Mouse (Mus musculus): ENCODE data around the gene Wdr46.
"Not testable (repeated sequence)": the region's sequence is repeated elsewhere in the genome, so short reads cannot be mapped to it uniquely, and the experiment has no call there.

The Wdr46 gene

DNA sequence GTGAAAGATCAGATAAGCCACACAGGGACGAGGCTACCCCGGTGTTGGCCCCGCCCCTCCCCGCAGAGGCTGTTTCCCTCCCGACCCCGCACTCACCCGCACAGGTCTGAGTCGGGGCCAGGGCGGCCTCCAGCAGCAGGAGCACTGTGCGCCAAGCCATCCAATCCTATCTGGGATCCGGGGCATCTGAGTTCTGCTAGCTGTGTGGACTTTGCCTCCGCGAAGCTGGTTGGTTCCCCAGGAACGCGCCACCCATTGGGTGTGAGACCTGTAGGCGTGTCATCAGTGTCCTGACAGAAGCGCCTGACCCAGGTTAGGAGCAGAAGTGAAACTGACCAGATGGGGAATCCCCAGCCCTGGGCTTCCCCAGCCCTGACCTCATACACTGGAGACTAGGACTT is 38.2 kb downstream of the Wdr46 start:
- no peak for DNase-seq (ENCODE audit: low read depth, low spot score)

DNA sequence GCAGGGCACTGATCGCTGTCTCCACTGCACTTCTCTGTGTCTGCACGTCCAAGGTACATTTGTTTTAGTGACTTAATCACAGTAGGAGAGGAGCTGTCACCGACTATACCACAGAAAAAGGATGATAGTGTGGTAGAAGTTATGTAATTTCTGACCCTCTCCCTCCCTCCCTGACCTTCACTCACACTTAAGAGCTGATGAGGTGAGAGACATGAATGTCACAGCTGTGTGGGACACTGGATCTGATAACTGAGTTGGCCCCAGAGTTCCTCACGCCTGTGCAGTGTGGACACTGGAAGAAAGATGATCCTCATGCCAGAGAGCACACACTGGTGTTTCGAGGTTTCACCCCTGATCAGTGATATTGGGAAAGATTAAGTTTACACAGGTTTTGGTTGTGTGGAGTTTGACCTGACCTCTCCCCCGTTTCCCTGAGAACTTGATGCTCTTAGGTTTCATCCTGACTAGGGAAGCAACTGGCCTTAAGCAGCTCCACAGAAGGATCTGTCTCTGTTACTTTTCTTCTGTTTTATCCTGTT is 39.1 kb downstream of the Wdr46 start:
- DNase-seq (ENCODE audit: low read depth, low spot score) = no peak

DNA sequence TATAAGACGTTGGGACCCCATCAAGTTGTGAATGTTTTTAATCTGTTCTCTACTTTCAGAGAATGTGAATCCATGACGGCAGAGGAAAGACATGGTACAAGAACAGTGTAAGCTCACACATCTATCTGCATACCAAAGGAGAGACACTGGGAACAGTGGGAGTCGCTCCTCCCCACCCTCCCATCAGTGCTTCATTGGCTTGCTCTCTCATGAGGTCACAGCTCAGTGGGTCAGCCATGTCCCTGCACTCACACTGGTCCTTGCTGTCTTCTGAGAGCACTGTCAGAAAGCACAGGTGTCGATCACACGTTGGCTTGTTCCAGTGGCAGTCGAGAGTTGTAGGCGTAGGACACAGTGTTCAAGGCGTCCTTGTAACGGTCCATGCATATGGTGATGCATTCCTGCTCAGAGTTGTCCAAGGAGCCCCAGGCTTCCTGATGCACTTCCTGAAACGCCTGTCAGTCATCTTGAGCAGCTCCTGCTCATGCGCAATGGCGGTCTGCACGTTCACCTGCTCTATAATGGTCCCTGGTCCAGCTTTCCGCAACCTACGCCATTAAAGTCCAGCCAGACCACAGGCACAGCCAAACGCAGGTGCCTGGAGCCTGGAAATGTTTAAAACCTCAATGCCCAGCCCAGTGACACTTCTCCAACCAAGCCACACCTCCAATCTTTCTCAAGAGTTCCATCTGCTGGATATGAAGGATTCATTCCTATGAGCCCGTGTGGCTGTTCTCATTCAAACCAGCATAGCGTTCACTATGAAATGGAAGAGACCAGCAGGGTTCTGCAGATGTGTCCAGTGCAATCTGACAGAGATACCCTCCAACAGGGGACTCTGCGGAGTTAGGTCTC is 39.9 kb downstream of the Wdr46 start:
- DNase-seq (ENCODE audit: low read depth, low spot score) = no peak

- DNase-seq (ENCODE audit: low read depth, low spot score) = peak; percentile 79
Measured at GRCm38 (mm10) chr17:33981192-33981909, 40.9 kb downstream of the Wdr46 start.

DNA sequence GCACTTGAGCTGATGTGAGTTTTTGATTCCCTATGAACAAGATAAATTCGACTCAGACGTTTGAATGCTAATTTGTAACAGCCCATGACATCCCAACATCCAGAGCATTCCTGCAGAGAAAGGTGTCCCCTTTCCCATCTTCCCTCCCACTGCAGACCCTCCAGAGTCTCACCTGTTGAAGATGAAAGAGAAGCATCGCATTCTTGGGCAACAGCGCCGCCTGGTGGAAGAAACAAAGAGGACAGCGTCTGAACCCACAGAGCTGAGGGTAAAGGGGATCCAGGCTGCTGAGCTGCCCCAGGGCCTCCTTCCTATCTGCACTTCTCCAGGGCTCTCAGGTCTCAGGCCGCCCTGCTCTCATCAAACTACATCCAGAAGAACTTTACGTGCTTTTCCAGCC is 41.7 kb downstream of the Wdr46 start:
- DNase-seq (ENCODE audit: low read depth, low spot score) = not testable (repeated sequence)

GRCm38 (mm10) chr17:33991788-33992664 is 51.6 kb downstream of the Wdr46 start:
- no peak for DNase-seq (ENCODE audit: low read depth, low spot score)

DNA sequence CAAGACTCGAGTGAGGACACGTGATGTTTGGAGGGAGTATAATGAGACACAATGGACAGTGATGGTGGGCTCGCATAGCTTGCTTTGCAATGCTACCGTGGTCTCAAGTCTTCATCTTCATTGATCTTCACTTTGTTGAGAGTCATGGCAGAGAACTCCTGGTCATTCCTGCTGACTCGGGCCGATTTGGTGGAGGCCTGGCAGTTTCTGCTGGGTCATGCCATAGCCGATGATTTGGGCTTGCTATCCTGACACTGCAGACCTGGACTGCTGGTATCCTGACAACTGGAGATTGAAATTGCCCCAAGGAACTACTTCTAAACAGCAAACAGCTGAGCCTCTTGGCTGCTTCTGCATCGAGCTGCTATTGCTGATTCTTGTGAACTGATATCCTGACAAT is 54.5 kb downstream of the Wdr46 start:
- DNase-seq (ENCODE audit: low read depth, low spot score) = no peak

DNA sequence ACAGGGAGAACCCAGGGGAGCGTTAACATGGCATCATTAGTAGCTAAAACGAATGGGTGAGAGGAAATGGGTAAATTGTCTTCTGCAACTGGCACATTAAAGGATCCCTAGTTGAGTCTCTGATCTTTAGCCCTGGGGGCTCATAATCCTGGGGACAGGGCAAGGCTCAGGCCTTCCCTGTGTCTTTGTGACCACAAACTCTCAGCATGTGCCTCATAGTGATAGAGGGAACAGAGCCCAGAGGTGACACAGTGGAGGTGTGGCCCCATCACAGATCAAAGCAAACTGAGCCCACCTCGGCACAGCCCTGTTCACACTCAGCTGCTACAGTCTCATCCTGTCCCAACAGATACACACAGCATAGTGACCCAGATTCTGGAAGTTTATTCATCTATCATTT is 55.2 kb downstream of the Wdr46 start:
- DNase-seq (ENCODE audit: low read depth, low spot score) = no peak

DNA sequence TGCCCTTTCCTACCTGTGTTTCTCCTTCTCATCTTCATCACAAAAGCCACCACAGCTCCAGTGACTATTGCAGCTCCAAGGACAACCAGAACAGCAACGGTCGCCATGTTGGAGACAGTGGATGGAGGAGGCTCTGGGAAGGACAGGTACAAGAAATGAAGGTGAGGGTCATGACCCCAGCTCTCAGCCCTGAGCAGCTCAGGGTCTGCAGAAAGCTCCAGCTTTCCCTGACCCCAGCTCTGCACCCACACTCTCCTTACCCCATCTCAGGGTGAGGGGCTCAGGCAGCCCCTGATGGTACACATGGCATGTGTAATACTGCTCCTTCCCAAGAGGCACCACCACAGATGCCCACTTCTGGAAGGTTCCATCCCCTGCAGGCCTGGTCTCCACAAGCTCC is 56.6 kb downstream of the Wdr46 start:
- not testable (repeated sequence) for DNase-seq (ENCODE audit: low read depth, low spot score)

DNA sequence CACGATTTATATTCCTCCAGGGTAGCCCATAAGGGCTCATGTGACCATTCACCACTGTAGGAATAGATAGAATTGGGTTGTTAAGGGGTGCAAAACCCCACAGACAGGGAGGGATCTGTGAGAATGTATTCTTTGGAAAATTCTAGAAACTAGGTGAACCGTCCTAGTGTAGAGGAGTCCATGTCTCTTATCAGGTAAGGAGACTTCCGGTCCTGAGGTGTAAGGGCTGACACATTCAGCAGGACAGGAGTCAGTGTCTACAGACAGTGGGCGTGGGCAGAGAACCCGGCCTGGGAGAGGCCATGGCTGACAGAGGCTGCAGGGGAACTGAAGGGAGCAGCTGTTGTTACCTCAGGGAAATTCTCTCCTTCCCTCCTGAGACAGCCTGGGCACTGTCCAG is 58.2 kb downstream of the Wdr46 start:
- not testable (repeated sequence) for DNase-seq (ENCODE audit: low read depth, low spot score)
